Mouse (Mus musculus): ENCODE results near the gene Atoh8.

DNA sequence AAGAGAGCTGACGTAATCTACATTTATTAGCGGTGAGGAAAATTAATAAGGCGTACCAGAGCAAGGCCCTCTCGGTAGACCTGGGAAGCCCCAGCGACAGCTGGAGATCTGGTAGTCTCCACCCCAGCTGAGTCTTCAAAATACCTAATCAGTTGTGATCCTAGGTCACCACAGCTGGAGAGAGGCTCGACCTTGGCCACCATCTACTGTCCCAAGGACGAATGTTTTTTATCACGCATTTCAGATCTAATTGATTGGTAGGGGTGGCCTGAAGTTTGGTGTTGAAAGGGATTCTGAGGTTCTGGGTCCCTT is 6.4 kb upstream of the Atoh8 start:
- TF ChIP-seq POLR2A (IDR thresholded peaks at IDR 0.05; ENCODE audit: low read depth, low read length) = no peak
- TF ChIP-seq CTCF (IDR thresholded peaks at IDR 0.05; ENCODE audit: borderline replicate concordance, insufficient read depth, low read length) = no peak

All from embryonic fibroblast, embryonic 13.5 days (primary cell).